Mouse (Mus musculus) thymus, adult 2 months (tissue): Measurements from ENCODE around the gene Mark2.

ENCODE experiments used
- CTCF ChIP-seq: fragments of 200-500 bp; IDR thresholded peaks from 2 replicates; pipeline ENCODE4 v1.5.1; 2012; ENCODE audit warnings: mild to moderate bottlenecking, control low read depth, low read length, moderate library complexity, borderline replicate concordance; ENCODE audit not compliant: control insufficient read depth, poor library complexity, insufficient read depth; ENCODE audit errors: extremely low read depth
- POLR2A ChIP-seq: fragments of 200-500 bp; IDR thresholded peaks from 2 replicates; pipeline ENCODE4 v1.6.1; 2012; ENCODE audit warnings: mild to moderate bottlenecking, low read length, control low read depth, moderate library complexity; ENCODE audit not compliant: control insufficient read depth, poor library complexity, insufficient read depth; ENCODE audit errors: extremely low read depth

DNA sequence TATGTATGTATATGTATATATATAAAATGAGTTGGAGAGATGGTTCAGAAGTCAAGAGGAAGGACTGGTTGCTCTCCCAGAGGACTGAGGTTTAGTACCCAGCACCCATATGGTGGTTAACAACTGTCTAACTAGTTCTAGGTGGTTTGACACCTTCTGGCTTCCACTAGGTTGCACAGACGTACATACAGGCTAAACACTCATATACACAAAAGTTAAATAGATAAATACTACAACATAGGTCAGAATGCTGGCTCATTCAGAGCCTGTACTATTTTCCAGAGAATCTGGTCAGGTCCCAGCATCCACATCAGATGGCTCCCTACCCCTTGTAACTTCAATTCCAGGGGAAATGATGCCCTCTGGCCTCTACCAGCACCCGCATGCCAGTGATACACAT is 986 bp upstream of the Mark2 start:
- TF ChIP-seq POLR2A (no peak), CTCF (no peak)
